Comparison of ENCODE assay signal across 29 mouse cellular contexts in the genomic region with DNA sequence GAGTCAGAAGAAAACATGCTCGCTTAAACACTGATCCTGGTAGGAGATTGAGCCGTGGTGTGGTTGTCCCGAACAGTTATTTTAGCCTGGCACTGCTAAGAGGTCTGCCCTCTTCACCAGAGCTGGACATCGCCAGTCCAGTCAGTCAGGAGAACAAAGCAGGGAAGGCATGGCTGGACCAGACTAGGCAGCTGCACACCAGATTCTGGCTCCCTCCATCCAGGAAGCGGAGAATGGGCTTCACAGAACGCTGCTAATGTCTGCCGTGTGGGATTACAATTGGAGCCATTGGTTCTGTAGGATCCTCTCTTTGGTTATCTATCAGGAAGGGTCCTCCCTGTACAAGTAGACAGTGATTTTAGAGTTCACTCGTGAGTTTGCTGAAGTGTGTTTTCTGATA.
DNase-seq lines count a peak whose midpoint lies in the region; ATAC-seq and TF ChIP-seq lines count a peak whose summit lies in the region.
"Had no signal": no experiment of that assay in that cellular context is flagged by ENCODE, and none has a peak within 500 bp of the region (broad histone marks: within the 10 kb centered on the region; RNA-seq: fewer than 3 reads in every experiment).

No protein-coding gene starts in this region.

- no peak overlapping the region for H3K4me3 ChIP-seq in heart, embryonic 11.5 days (ENCODE audit: low read depth, low read length)
- H3K4me3 ChIP-seq in heart, embryonic 16.5 days (ENCODE audit: low read length) = no peak overlapping the region
- H3K4me3 ChIP-seq in midbrain, embryonic 10.5 days = no peak overlapping the region
- H3K4me3 ChIP-seq in midbrain, postnatal 0 days (ENCODE audit: low read depth, low read length) = no peak overlapping the region
- no peak overlapping the region for H3K4me3 ChIP-seq in limb, embryonic 11.5 days (ENCODE audit: low read depth, low read length)
- H3K4me3 ChIP-seq: embryonic facial prominence, embryonic 10.5 days; embryonic facial prominence, embryonic 15.5 days; forebrain, embryonic 13.5 days; limb, embryonic 12.5 days; liver, embryonic 15.5 days; neural tube, embryonic 13.5 days had no signal

- intact Hi-C loops in heart, postnatal 14 days (cut with DNase I) = no loop called here
- intact Hi-C loops in left cerebral cortex, postnatal 10 days (cut with DNase I) = no loop called here

- DNase-seq in heart, postnatal 14 days = no peak
- DNase-seq in heart, postnatal 4 days = no peak
- peak; percentile 19 for DNase-seq in midbrain, embryonic 10.5 days (ENCODE audit: low spot score)
- no peak for DNase-seq in midbrain, postnatal 0 days (ENCODE audit: low spot score)
- DNase-seq in limb, embryonic 11.5 days (ENCODE audit: low spot score) = peak; percentile 31
- DNase-seq in left cerebral cortex, postnatal 10 days (ENCODE audit: extremely low spot score in 1 of 2, low spot score in 2 of 2) = no peak
- DNase-seq: adrenal gland, adult 2 months; adrenal gland, postnatal 36 days; B cell, adult 2 months; cerebellum, adult 18-20 months; cerebellum, postnatal 10 days; gastrocnemius, postnatal 14 days; kidney, adult 2 months; kidney, postnatal 10 days; layer of hippocampus, postnatal 36 days; lung, embryonic 14.5 days; lung, postnatal 14 days; right cerebral cortex, postnatal 14 days had no signal

- H3K9ac ChIP-seq in heart, embryonic 11.5 days (ENCODE audit: low read depth, low read length) = no peak overlapping the region
- no peak overlapping the region for H3K9ac ChIP-seq in heart, embryonic 16.5 days (ENCODE audit: low read length)
- no peak overlapping the region for H3K9ac ChIP-seq in midbrain, postnatal 0 days (replicated peaks; ENCODE audit: low read length, poor library complexity, severe bottlenecking)
- no peak overlapping the region for H3K9ac ChIP-seq in limb, embryonic 11.5 days (ENCODE audit: low read length)
- H3K9ac ChIP-seq: embryonic facial prominence, embryonic 15.5 days; forebrain, embryonic 13.5 days; hindbrain, embryonic 14.5 days; limb, embryonic 12.5 days; liver, embryonic 15.5 days; lung, embryonic 14.5 days; neural tube, embryonic 13.5 days had no signal

- peak overlapping the region; percentile 43 for H3K4me2 ChIP-seq in heart, embryonic 11.5 days
- peak overlapping the region; percentile 15; the same call in 1 of the 2 replicates for H3K4me2 ChIP-seq in heart, embryonic 16.5 days (ENCODE audit: low read depth, low read length)
- no peak overlapping the region for H3K4me2 ChIP-seq in midbrain, postnatal 0 days (ENCODE audit: low read depth, low read length, poor library complexity, severe bottlenecking)
- no peak overlapping the region for H3K4me2 ChIP-seq in limb, embryonic 11.5 days (ENCODE audit: low read depth, severe bottlenecking)
- H3K4me2 ChIP-seq: embryonic facial prominence, embryonic 15.5 days; forebrain, embryonic 13.5 days; hindbrain, embryonic 14.5 days; liver, embryonic 15.5 days; lung, embryonic 14.5 days; neural tube, embryonic 13.5 days had no signal

- no peaks in the 10 kb centered on the region for H3K4me1 ChIP-seq in heart, embryonic 11.5 days (ENCODE audit: control insufficient read depth, insufficient read depth, low read length)
- no peaks in the 10 kb centered on the region for H3K4me1 ChIP-seq in heart, embryonic 16.5 days (ENCODE audit: control insufficient read depth, insufficient read depth, low read length)
- peaks cover 24% of the 10 kb centered on the region for H3K4me1 ChIP-seq in midbrain, embryonic 10.5 days
- H3K4me1 ChIP-seq in midbrain, postnatal 0 days (ENCODE audit: insufficient read depth, low read length) = no peaks in the 10 kb centered on the region
- H3K4me1 ChIP-seq in limb, embryonic 11.5 days (ENCODE audit: control insufficient read depth, insufficient read depth, low read length) = no peaks in the 10 kb centered on the region
- H3K4me1 ChIP-seq: embryonic facial prominence, embryonic 15.5 days; forebrain, embryonic 13.5 days; liver, embryonic 15.5 days; neural tube, embryonic 13.5 days had no signal

- TF ChIP-seq CTCF in midbrain, postnatal 0 days (IDR thresholded peaks at IDR 0.05) = no peak

- WGBS in heart, embryonic 11.5 days (ENCODE audit: insufficient replicate concordance) = 26% methylated on average over 8 of the region's 8 CpGs
- 29% methylated on average over 8 of the region's 8 CpGs for WGBS in heart, embryonic 16.5 days
- 35% methylated on average over 8 of the region's 8 CpGs for WGBS in midbrain, embryonic 10.5 days
- 39% methylated on average over 8 of the region's 8 CpGs for WGBS in midbrain, postnatal 0 days
- 35% methylated on average over 8 of the region's 8 CpGs for WGBS in limb, embryonic 11.5 days

- no peaks in the 10 kb centered on the region for H3K36me3 ChIP-seq in heart, embryonic 11.5 days (ENCODE audit: control insufficient read depth, insufficient read depth, low read length)
- no peaks in the 10 kb centered on the region for H3K36me3 ChIP-seq in heart, embryonic 16.5 days (ENCODE audit: control insufficient read depth, insufficient read depth)
- no peaks in the 10 kb centered on the region for H3K36me3 ChIP-seq in midbrain, embryonic 10.5 days
- no peaks in the 10 kb centered on the region for H3K36me3 ChIP-seq in midbrain, postnatal 0 days (ENCODE audit: insufficient read depth, low read length)
- no peaks in the 10 kb centered on the region for H3K36me3 ChIP-seq in limb, embryonic 11.5 days (ENCODE audit: control insufficient read depth, insufficient read depth, low read length)
- H3K36me3 ChIP-seq: embryonic facial prominence, embryonic 10.5 days; embryonic facial prominence, embryonic 15.5 days; limb, embryonic 12.5 days; liver, embryonic 15.5 days; neural tube, embryonic 13.5 days had no signal

- no peak overlapping the region for H3K27ac ChIP-seq in heart, embryonic 11.5 days (ENCODE audit: low read depth, low read length)
- H3K27ac ChIP-seq in heart, embryonic 16.5 days (ENCODE audit: low read length) = no peak overlapping the region
- H3K27ac ChIP-seq in midbrain, embryonic 10.5 days (replicated peaks) = no peak overlapping the region
- H3K27ac ChIP-seq in midbrain, postnatal 0 days (ENCODE audit: low read depth, low read length) = no peak overlapping the region
- H3K27ac ChIP-seq in limb, embryonic 11.5 days (replicated peaks; ENCODE audit: low read depth, low read length) = no peak overlapping the region
- H3K27ac ChIP-seq: embryonic facial prominence, embryonic 10.5 days; embryonic facial prominence, embryonic 15.5 days; forebrain, embryonic 13.5 days; hindbrain, embryonic 14.5 days; limb, embryonic 12.5 days; liver, embryonic 15.5 days; neural tube, embryonic 13.5 days had no signal

- H3K27me3 ChIP-seq in heart, embryonic 11.5 days (ENCODE audit: control insufficient read depth, insufficient read depth, low read length) = no peaks in the 10 kb centered on the region
- peaks cover 12% of the 10 kb centered on the region; the same call in 1 of the 2 replicates for H3K27me3 ChIP-seq in heart, embryonic 16.5 days (ENCODE audit: control insufficient read depth, insufficient read depth, low read length)
- peaks cover 85% of the 10 kb centered on the region for H3K27me3 ChIP-seq in midbrain, embryonic 10.5 days (ENCODE audit: low read depth, poor library complexity, severe bottlenecking)
- H3K27me3 ChIP-seq in midbrain, postnatal 0 days (ENCODE audit: insufficient read depth, low read length) = peaks cover 52% of the 10 kb centered on the region
- H3K27me3 ChIP-seq in limb, embryonic 11.5 days (ENCODE audit: control insufficient read depth, insufficient read depth, low read length) = peaks cover 10% of the 10 kb centered on the region

- no peak for ATAC-seq in heart, embryonic 11.5 days (replicated peaks; ENCODE audit: insufficient number of reproducible peaks, low FRiP score, low TSS enrichment)
- no peak for ATAC-seq in heart, embryonic 16.5 days (replicated peaks; ENCODE audit: extremely low read depth, insufficient read depth, low FRiP score)
- no peak for ATAC-seq in midbrain, postnatal 0 days (ENCODE audit: low FRiP score)
- no peak for ATAC-seq in limb, embryonic 11.5 days (ENCODE audit: insufficient number of reproducible peaks, low FRiP score, low TSS enrichment, low read depth)
- ATAC-seq: activated CD4-positive, CD25-positive, alpha-beta regulatory T cell, adult 4 months; forebrain, embryonic 13.5 days; inflammation-experienced regulatory T-cells, adult 6 months had no signal

- H3K9me3 ChIP-seq in heart, embryonic 11.5 days (replicated peaks; ENCODE audit: control insufficient read depth, low read length) = no peaks in the 10 kb centered on the region
- H3K9me3 ChIP-seq in heart, embryonic 16.5 days (replicated peaks; ENCODE audit: control insufficient read depth, low read length) = no peaks in the 10 kb centered on the region
- H3K9me3 ChIP-seq in midbrain, embryonic 10.5 days (replicated peaks) = no peaks in the 10 kb centered on the region
- no peaks in the 10 kb centered on the region for H3K9me3 ChIP-seq in midbrain, postnatal 0 days (ENCODE audit: low read length)
- no peaks in the 10 kb centered on the region for H3K9me3 ChIP-seq in limb, embryonic 11.5 days (ENCODE audit: control insufficient read depth, low read length)
- H3K9me3 ChIP-seq: embryonic facial prominence, embryonic 10.5 days; embryonic facial prominence, embryonic 15.5 days; forebrain, embryonic 13.5 days; limb, embryonic 12.5 days; liver, embryonic 15.5 days; neural tube, embryonic 13.5 days had no signal

Comparison
In these comparisons a context has a peak if more than half of its experiments do, and no peak if none do; other contexts are left out.
1. DNase-seq: peak in midbrain, embryonic 10.5 days (single experiment) and limb, embryonic 11.5 days (single experiment); none in heart, postnatal 14 days (0 of 2), heart, postnatal 4 days (single experiment), midbrain, postnatal 0 days (single experiment) and left cerebral cortex, postnatal 10 days (0 of 2).
2. H3K4me2 ChIP-seq: peak in heart, embryonic 11.5 days (single experiment) and heart, embryonic 16.5 days (single experiment); none in midbrain, postnatal 0 days (single experiment) and limb, embryonic 11.5 days (single experiment).